Mouse (Mus musculus) thymus, adult 2 months (tissue): ENCODE measurements around the gene Txk.

Experiments used
- CTCF ChIP-seq: fragments of 200-500 bp; IDR thresholded peaks from 2 replicates; pipeline ENCODE4 v1.5.1; 2012; ENCODE audit warnings: mild to moderate bottlenecking, control low read depth, low read length, moderate library complexity, borderline replicate concordance; ENCODE audit not compliant: control insufficient read depth, poor library complexity, insufficient read depth; ENCODE audit errors: extremely low read depth
- POLR2A ChIP-seq: fragments of 200-500 bp; IDR thresholded peaks from 2 replicates; pipeline ENCODE4 v1.6.1; 2012; ENCODE audit warnings: mild to moderate bottlenecking, low read length, control low read depth, moderate library complexity; ENCODE audit not compliant: control insufficient read depth, poor library complexity, insufficient read depth; ENCODE audit errors: extremely low read depth

GRCm38 (mm10) chr5:72793309-72793850 is 40.8 kb upstream of the Txk start:
- no peak for TF ChIP-seq CTCF
- TF ChIP-seq POLR2A, result no peak
